18 mouse cellular contexts compared by ENCODE assay signal in the genomic region with DNA sequence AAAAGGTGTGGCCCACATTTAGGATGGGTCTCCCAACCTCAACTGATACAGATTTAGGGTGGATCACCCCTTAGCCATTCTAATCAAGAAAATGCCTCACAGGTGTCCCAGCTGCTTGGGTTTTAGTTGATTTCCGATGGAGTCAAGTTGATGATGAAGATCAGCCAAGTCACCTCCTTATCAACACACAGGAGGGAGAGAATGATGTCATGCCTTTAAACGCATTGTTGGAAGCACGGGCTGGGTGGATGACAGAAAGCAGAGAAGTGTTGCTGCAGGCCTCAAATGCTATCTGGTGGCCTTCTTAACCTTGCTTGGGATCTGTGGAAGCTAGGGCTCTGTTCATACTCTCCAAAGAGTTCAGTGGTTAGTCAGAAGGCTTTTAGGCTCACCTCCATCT. TPM values are rescaled to one million over a fixed set of nuclear protein-coding genes. Genes with fewer than 3 reads are reported as not detected.
"Had no signal": no experiment of that assay in that cellular context is flagged by ENCODE, and none has a peak within 500 bp of the region (broad histone marks: within the 10 kb centered on the region; RNA-seq: fewer than 3 reads in every experiment).

No protein-coding gene starts in this region.

- DNase-seq: kidney, adult 8-10 months; kidney, postnatal 25 days; layer of hippocampus, adult 9-11 months; layer of hippocampus, postnatal 36 days; left cerebral cortex, postnatal 4 days; lung, adult 18-20 months; retina, postnatal 1 day had no signal

- H3K4me2 ChIP-seq: limb, embryonic 13.5 days; midbrain, embryonic 12.5 days; neural tube, embryonic 13.5 days; stomach, embryonic 15.5 days had no signal

- H3K36me3 ChIP-seq: limb, embryonic 13.5 days; midbrain, embryonic 12.5 days; neural tube, embryonic 13.5 days; stomach, embryonic 15.5 days had no signal

- H3K9me3 ChIP-seq: limb, embryonic 13.5 days; midbrain, embryonic 12.5 days; neural tube, embryonic 13.5 days; stomach, embryonic 15.5 days had no signal

- H3K9ac ChIP-seq: limb, embryonic 13.5 days; midbrain, embryonic 12.5 days; neural tube, embryonic 13.5 days; stomach, embryonic 15.5 days had no signal

- H3K27me3 ChIP-seq: limb, embryonic 13.5 days; midbrain, embryonic 12.5 days; neural tube, embryonic 13.5 days; stomach, embryonic 15.5 days had no signal

- H3K4me1 ChIP-seq: midbrain, embryonic 12.5 days; stomach, embryonic 15.5 days had no signal

- H3K4me3 ChIP-seq: limb, embryonic 13.5 days; midbrain, embryonic 12.5 days; neural tube, embryonic 13.5 days; stomach, embryonic 15.5 days had no signal

- H3K27ac ChIP-seq: limb, embryonic 13.5 days; midbrain, embryonic 12.5 days; neural tube, embryonic 13.5 days; stomach, embryonic 15.5 days had no signal

- ATAC-seq: intestine, postnatal 0 days; midbrain, embryonic 16.5 days had no signal

RNA-seq across cellular contexts. Expression of gene Gm21970, which starts 42.6 kb away (rescaled TPM):
- polyA plus RNA-seq: intestine, postnatal 0 days; kidney, embryonic 16.5 days; limb, embryonic 13.5 days; lung, embryonic 16.5 days; midbrain, embryonic 12.5 days; midbrain, embryonic 16.5 days; neural tube, embryonic 13.5 days; spleen, adult 2 months; stomach, embryonic 15.5 days; testis, adult 2 months; thymus, adult 2 months had no signal
